Mouse (Mus musculus) C2C12 (cell line): ENCODE measurements around the gene Fam192a.

ENCODE experiments used
- MYOD1 ChIP-seq: IDR thresholded peaks from one replicate; pipeline ENCODE4 v1.6.1; 2011; ENCODE audit warnings: low read depth; ENCODE audit not compliant: control insufficient read depth, insufficient read length
- MYOG ChIP-seq: IDR thresholded peaks from one replicate; pipeline ENCODE4 v1.6.1; 2011; ENCODE audit not compliant: control insufficient read depth, insufficient read length; ENCODE audit errors: extremely low read depth

DNA sequence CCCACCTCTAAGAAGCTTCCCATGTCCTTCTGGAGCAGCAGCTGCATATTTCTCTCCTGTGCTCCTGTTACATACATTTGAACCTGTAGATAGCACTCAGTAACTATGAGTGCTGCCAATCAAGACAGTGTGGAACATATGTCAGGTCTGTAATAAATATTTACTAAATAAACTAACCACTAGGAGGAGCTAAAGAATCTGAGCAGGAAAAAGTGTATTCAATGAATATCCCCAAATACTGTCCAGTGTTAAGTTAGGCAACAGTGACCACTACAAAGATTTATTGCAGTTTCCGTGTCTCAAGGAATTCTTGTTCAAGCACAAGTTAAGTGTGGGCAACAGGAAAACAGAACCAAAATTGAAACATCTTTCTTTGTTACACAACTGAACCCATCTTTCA is 7.6 kb downstream of the Fam192a start:
- TF ChIP-seq MYOG (no peak), MYOD1 (no peak)
